Mouse (Mus musculus) bone marrow macrophage, adult 2 months (primary cell): ENCODE data around the gene Tcl1b4.

Experiments
- CTCF ChIP-seq: IDR thresholded peaks from 2 replicates; pipeline ENCODE4 v1.5.1; 2012; ENCODE audit warnings: low read depth, mild to moderate bottlenecking, low read length, moderate library complexity
- POLR2A ChIP-seq: IDR thresholded peaks from 2 replicates; pipeline ENCODE4 v1.6.1; 2012; ENCODE audit warnings: mild to moderate bottlenecking, low read depth, low read length, borderline replicate concordance

DNA sequence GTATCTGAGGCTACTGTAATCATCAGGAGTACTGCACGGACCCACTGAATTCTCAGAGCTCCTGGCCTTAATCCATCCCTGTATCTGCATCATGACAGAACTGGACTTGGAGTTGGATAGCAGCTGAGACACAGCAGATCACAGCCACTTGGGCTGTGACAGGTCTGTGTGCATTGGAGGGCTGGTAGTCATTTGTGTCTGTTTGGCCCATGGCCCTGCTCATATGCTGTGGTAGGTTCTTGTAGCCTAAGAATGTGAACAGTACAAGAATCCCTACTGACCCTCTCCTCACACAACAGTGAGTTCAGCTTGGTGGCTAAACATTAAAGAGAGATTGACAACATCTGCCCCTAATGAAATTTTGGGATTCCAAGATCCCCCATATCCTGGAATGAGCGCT is 28.4 kb upstream of the Tcl1b4 start:
- TF ChIP-seq POLR2A (no peak), CTCF (no peak)
